Mouse (Mus musculus): ENCODE measurements around the gene Wwox.

Gene Wwox

GRCm38 (mm10) chr8:114743185-114743915 lies 303.9 kb downstream of the Wwox start:
- DNase-seq (ENCODE audit: low spot score): peak; percentile 0

GRCm38 (mm10) chr8:114746373-114746772 lies 306.9 kb downstream of the Wwox start:
- no peak for DNase-seq (ENCODE audit: low spot score)

GRCm38 (mm10) chr8:114751376-114752135 lies 312.1 kb downstream of the Wwox start:
- no peak for DNase-seq (ENCODE audit: low spot score)

GRCm38 (mm10) chr8:114759621-114760020 lies 320.2 kb downstream of the Wwox start:
- no peak for DNase-seq (ENCODE audit: low spot score)

- DNase-seq (ENCODE audit: low spot score): no peak
These were observed 329.1 kb downstream of the Wwox start for GRCm38 (mm10) chr8:114768536-114768935.

- peak; percentile 63 for DNase-seq (ENCODE audit: low spot score)
These were observed 331.7 kb downstream of the Wwox start for GRCm38 (mm10) chr8:114770856-114771776.

GRCm38 (mm10) chr8:114772276-114772849 lies 332.9 kb downstream of the Wwox start:
- no peak for DNase-seq (ENCODE audit: low spot score)

- no peak for DNase-seq (ENCODE audit: low spot score)
These were observed 334.3 kb downstream of the Wwox start for GRCm38 (mm10) chr8:114773461-114774414.

- DNase-seq (ENCODE audit: low spot score): no peak
These were observed 334.9 kb downstream of the Wwox start for GRCm38 (mm10) chr8:114774415-114774775.

GRCm38 (mm10) chr8:114775543-114775942 lies 336.1 kb downstream of the Wwox start:
- DNase-seq (ENCODE audit: low spot score): no peak

- DNase-seq (ENCODE audit: low spot score): no peak
These were observed 337.2 kb downstream of the Wwox start for GRCm38 (mm10) chr8:114776696-114777095.

GRCm38 (mm10) chr8:114777271-114777980 lies 338.0 kb downstream of the Wwox start:
- no peak for DNase-seq (ENCODE audit: low spot score)

GRCm38 (mm10) chr8:114779002-114779401 lies 339.5 kb downstream of the Wwox start:
- no peak for DNase-seq (ENCODE audit: low spot score)

- DNase-seq (ENCODE audit: low spot score): no peak
These were observed 343.9 kb downstream of the Wwox start for GRCm38 (mm10) chr8:114783321-114783720.

GRCm38 (mm10) chr8:114785834-114786233 lies 346.4 kb downstream of the Wwox start:
- no peak for DNase-seq (ENCODE audit: low spot score)

- DNase-seq (ENCODE audit: low spot score): no peak
These were observed 350.2 kb downstream of the Wwox start for GRCm38 (mm10) chr8:114789616-114790015.

- no peak for DNase-seq (ENCODE audit: low spot score)
These were observed 351.3 kb downstream of the Wwox start for GRCm38 (mm10) chr8:114790754-114791153.

- DNase-seq (ENCODE audit: low spot score): no peak
These were observed 354.2 kb downstream of the Wwox start for GRCm38 (mm10) chr8:114793682-114794081.

- DNase-seq (ENCODE audit: low spot score): no peak
These were observed 362.1 kb downstream of the Wwox start for GRCm38 (mm10) chr8:114801428-114802134.

GRCm38 (mm10) chr8:114803113-114803512 lies 363.7 kb downstream of the Wwox start:
- peak; percentile 9 for DNase-seq (ENCODE audit: low spot score)

Measured in c-Kit-positive CD71-positive TER-119-positive erythroid progenitor cells, embryonic 14.5 days (primary cell).